ENCODE assay signal across 8 mouse cellular contexts in genomic region chr7:4876753-4877221, GRCm38 (mm10). TPM values are rescaled to one million over a fixed set of nuclear protein-coding genes. Genes with fewer than 3 reads are reported as not detected.
DNase-seq lines count a peak whose midpoint lies in the region; ATAC-seq and TF ChIP-seq lines count a peak whose summit lies in the region.

Isoc2a (plus strand) TSS chr7:4877153.

- H3K79me2 ChIP-seq in C2C12 (ENCODE audit: control insufficient read depth, insufficient read depth) (no peaks in the 10 kb centered on the region), myocyte (ENCODE audit: control insufficient read depth, insufficient read depth) (no peaks in the 10 kb centered on the region)
- peaks cover 11% of the 10 kb centered on the region; the same call in 1 of the 2 replicates for H3K79me2 ChIP-seq in liver, adult 2 months (ENCODE audit: control insufficient read depth, insufficient read depth, low read length)

- no peaks in the 10 kb centered on the region for H3K36me3 ChIP-seq in C2C12 (ENCODE audit: control insufficient read depth, insufficient read depth)
- peaks cover under 1% of the 10 kb centered on the region for H3K36me3 ChIP-seq in erythroblast, embryonic 14.5 days (ENCODE audit: control insufficient read depth)
- no peaks in the 10 kb centered on the region for H3K36me3 ChIP-seq in heart, embryonic 11.5 days (ENCODE audit: control insufficient read depth, insufficient read depth, low read length)
- no peaks in the 10 kb centered on the region for H3K36me3 ChIP-seq in kidney, embryonic 16.5 days (ENCODE audit: insufficient read depth, low read length)
- H3K36me3 ChIP-seq in liver, adult 2 months (ENCODE audit: control insufficient read depth, insufficient read depth, low read length) = no peaks in the 10 kb centered on the region
- no peaks in the 10 kb centered on the region for H3K36me3 ChIP-seq in myocyte (ENCODE audit: control insufficient read depth, insufficient read depth)
- no peaks in the 10 kb centered on the region for H3K36me3 ChIP-seq in splenic B cell, adult 2 months (ENCODE audit: control insufficient read depth, insufficient read depth, low read length, poor library complexity, severe bottlenecking)

- no peak for TF ChIP-seq POLR2A in brain, embryonic 14.5 days (IDR thresholded peaks at IDR 0.05; ENCODE audit: borderline replicate concordance, extremely low read depth, insufficient read depth, insufficient read length, poor library complexity, severe bottlenecking)
- peak; percentile 100 for TF ChIP-seq POLR2A in liver, adult 2 months (IDR thresholded peaks at IDR 0.05; ENCODE audit: extremely low read depth, insufficient read depth, low read length)
- TF ChIP-seq POLR2A in myocyte (IDR thresholded peaks at IDR 0.05; ENCODE audit: insufficient read length, low read depth) = peak; percentile 70

- WGBS in heart, embryonic 11.5 days (ENCODE audit: insufficient replicate concordance) = under 1% methylated on average over 22 of the region's 22 CpGs
- WGBS in kidney, embryonic 16.5 days = under 1% methylated on average over 21 of the region's 22 CpGs
- WGBS in liver, adult 2 months = 1% methylated on average over 22 of the region's 22 CpGs

- H3K27ac ChIP-seq in heart, embryonic 11.5 days (ENCODE audit: low read depth, low read length) = no peak within 1 kb of the TSS
- H3K27ac ChIP-seq in kidney, embryonic 16.5 days (ENCODE audit: low read length) = peak within 1 kb of the TSS; percentile 40; the same call in 1 of the 2 replicates
- H3K27ac ChIP-seq in liver, adult 2 months (replicated peaks; ENCODE audit: insufficient read depth, low read depth, low read length) = peak within 1 kb of the TSS; percentile 98

- H3K79me3 ChIP-seq in C2C12 (ENCODE audit: low read depth) = no peaks in the 10 kb centered on the region

- H3K4me1 ChIP-seq in erythroblast, embryonic 14.5 days (ENCODE audit: control insufficient read depth) = peaks cover 39% of the 10 kb centered on the region
- H3K4me1 ChIP-seq in heart, embryonic 11.5 days (ENCODE audit: control insufficient read depth, insufficient read depth, low read length) = peaks cover 11% of the 10 kb centered on the region
- H3K4me1 ChIP-seq in kidney, embryonic 16.5 days (ENCODE audit: insufficient read depth, low read length) = peaks cover 15% of the 10 kb centered on the region
- H3K4me1 ChIP-seq in liver, adult 2 months (ENCODE audit: control insufficient read depth, insufficient read depth, low read length) = peaks cover 10% of the 10 kb centered on the region

- H3ac ChIP-seq in C2C12 (ENCODE audit: control insufficient read depth, insufficient read length, low read depth) = peak within 1 kb of the TSS; percentile 31
- H3ac ChIP-seq in myocyte (ENCODE audit: control insufficient read depth, insufficient read length) = no peak within 1 kb of the TSS

- H3K9me3 ChIP-seq in erythroblast, embryonic 14.5 days (ENCODE audit: control insufficient read depth, low read length) = peaks cover under 1% of the 10 kb centered on the region
- H3K9me3 ChIP-seq in heart, embryonic 11.5 days (replicated peaks; ENCODE audit: control insufficient read depth, low read length) = no peaks in the 10 kb centered on the region
- H3K9me3 ChIP-seq in kidney, embryonic 16.5 days (ENCODE audit: low read length) = no peaks in the 10 kb centered on the region

- peak within 1 kb of the TSS; percentile 92 for H3K4me2 ChIP-seq in heart, embryonic 11.5 days
- peak within 1 kb of the TSS; percentile 93 for H3K4me2 ChIP-seq in kidney, embryonic 16.5 days (replicated peaks; ENCODE audit: low read depth, low read length)
- peak within 1 kb of the TSS; percentile 81 for H3K4me2 ChIP-seq in myocyte (ENCODE audit: low read depth)

- ATAC-seq in heart, embryonic 11.5 days (replicated peaks; ENCODE audit: insufficient number of reproducible peaks, low FRiP score, low TSS enrichment) = peak; percentile 99
- peak; percentile 100 for ATAC-seq in kidney, embryonic 16.5 days (ENCODE audit: low FRiP score, low TSS enrichment)

- peak; percentile 98 for DNase-seq in brain, embryonic 14.5 days (ENCODE audit: low read depth)
- DNase-seq in liver, adult 2 months (ENCODE audit: extremely low read depth, low read depth, low spot score) = peak; percentile 97
- DNase-seq in splenic B cell, adult 2 months (ENCODE audit: low read depth, low spot score) = peak; percentile 96

- H3K27me3 ChIP-seq in C2C12 (ENCODE audit: control insufficient read depth, insufficient read depth, insufficient read length) (no peaks in the 10 kb centered on the region), myocyte (ENCODE audit: control insufficient read depth, insufficient read depth, insufficient read length) (no peaks in the 10 kb centered on the region)
- no peaks in the 10 kb centered on the region for H3K27me3 ChIP-seq in erythroblast, embryonic 14.5 days (ENCODE audit: control insufficient read depth)
- H3K27me3 ChIP-seq in heart, embryonic 11.5 days (ENCODE audit: control insufficient read depth, insufficient read depth, low read length) = no peaks in the 10 kb centered on the region
- H3K27me3 ChIP-seq in kidney, embryonic 16.5 days (ENCODE audit: insufficient read depth, low read length) = no peaks in the 10 kb centered on the region
- no peaks in the 10 kb centered on the region for H3K27me3 ChIP-seq in liver, adult 2 months (ENCODE audit: control insufficient read depth, insufficient read depth, low read length)
- no peaks in the 10 kb centered on the region for H3K27me3 ChIP-seq in splenic B cell, adult 2 months (ENCODE audit: control insufficient read depth, insufficient read depth, low read length, poor library complexity, severe bottlenecking)

- H3K4me3 ChIP-seq in C2C12 (ENCODE audit: insufficient read depth, poor library complexity, severe bottlenecking) (no peak within 1 kb of the TSS), myocyte (peak within 1 kb of the TSS; percentile 20)
- peak within 1 kb of the TSS; percentile 69 for H3K4me3 ChIP-seq in erythroblast, embryonic 14.5 days (replicated peaks)
- H3K4me3 ChIP-seq in heart, embryonic 11.5 days (ENCODE audit: low read depth, low read length) = peak within 1 kb of the TSS; percentile 56
- H3K4me3 ChIP-seq in kidney, embryonic 16.5 days (ENCODE audit: low read length) = peak within 1 kb of the TSS; percentile 66
- peak within 1 kb of the TSS; percentile 76 for H3K4me3 ChIP-seq in liver, adult 2 months (ENCODE audit: insufficient read depth, low read depth, low read length)

- TF ChIP-seq CTCF in C2C12 (IDR thresholded peaks at IDR 0.05; ENCODE audit: control insufficient read depth, insufficient read depth, insufficient read length) = no peak
- TF ChIP-seq CTCF in brain, embryonic 14.5 days (IDR thresholded peaks at IDR 0.05; ENCODE audit: borderline replicate concordance, extremely low read depth, insufficient read depth, insufficient read length) = no peak
- peak; percentile 8; the same call in 1 of the 2 replicates for TF ChIP-seq CTCF in liver, adult 2 months (IDR thresholded peaks at IDR 0.05; ENCODE audit: low read depth, low read length)

- H3K9ac ChIP-seq in heart, embryonic 11.5 days (ENCODE audit: low read depth, low read length) = peak within 1 kb of the TSS; percentile 75
- peak within 1 kb of the TSS; percentile 74 for H3K9ac ChIP-seq in kidney, embryonic 16.5 days (replicated peaks; ENCODE audit: low read length)
- H3K9ac ChIP-seq in liver, adult 2 months (ENCODE audit: low read depth, low read length) = peak within 1 kb of the TSS; percentile 91

TF ChIP-seq in C2C12, 6 proteins besides CTCF, POLR2A, EP300 and RAD21:
- no peak for TF ChIP-seq FOSL1 (IDR thresholded peaks at IDR 0.05; ENCODE audit: insufficient read depth, low read length, poor library complexity, severe bottlenecking)
- no peak for TF ChIP-seq CEBPB (IDR thresholded peaks at IDR 0.05; ENCODE audit: low read depth)
- no peak for TF ChIP-seq MYOG (IDR thresholded peaks at IDR 0.05; ENCODE audit: control insufficient read depth, extremely low read depth, insufficient read length)
- TF ChIP-seq USF1 (IDR thresholded peaks at IDR 0.05; ENCODE audit: low read depth) = no peak
- TF ChIP-seq MYOD1 (IDR thresholded peaks at IDR 0.05; ENCODE audit: control insufficient read depth, insufficient read length, low read depth) = no peak
- no peak for TF ChIP-seq MAX (IDR thresholded peaks at IDR 0.05)

TF ChIP-seq in myocyte, 11 proteins besides CTCF, POLR2A, EP300 and RAD21:
- TF ChIP-seq SRF (IDR thresholded peaks at IDR 0.05; ENCODE audit: control insufficient read depth, insufficient read length, low read depth) (no peak), POLR2AphosphoS2 (IDR thresholded peaks at IDR 0.05; ENCODE audit: insufficient read length, low read depth) (peak; percentile 57), MYOD1 (IDR thresholded peaks at IDR 0.05; ENCODE audit: control insufficient read depth in 1 of 3, insufficient read length in 2 of 3, low read depth in 2 of 3) (no peak)

RNA-seq across cellular contexts. Expression of gene Isoc2a, which starts in this region (rescaled TPM):
- polyA plus RNA-seq in C2C12 (2012; fragmentation: generic; extraction: Trizol) = 3.7 TPM
- polyA plus RNA-seq in brain, embryonic 14.5 days (2012; rRNA removed) = 6.7 and 9.0 TPM in 2 replicates
- 1.3 and 2.4 TPM in 2 replicates for polyA plus RNA-seq in erythroblast, embryonic 14.5 days (2012)
- 0.59 and 1.1 TPM in 2 replicates for polyA plus RNA-seq in heart, embryonic 11.5 days (2014; fragmentation: Nextera tagmentation; extraction: Ambion mirVana)
- 1.2 and 1.4 TPM in 2 replicates for polyA plus RNA-seq in kidney, embryonic 16.5 days (2015; fragmentation: Nextera tagmentation; extraction: Ambion mirVana)
- total RNA-seq in liver, adult 2 months (2014; rRNA removed) = 54.3 and 63.5 TPM in 2 replicates
- 103 and 110 TPM in 2 replicates for polyA plus RNA-seq in liver, adult 2 months (2012; rRNA removed)
- polyA plus RNA-seq in myocyte (2012; fragmentation: generic; extraction: Trizol) = 3.3 TPM

Comparison
In these comparisons a context has a peak if more than half of its experiments do, and no peak if none do; other contexts are left out.
1. RNA of gene Isoc2a (polyA plus RNA-seq): 103 to 110 TPM in liver, adult 2 months; 6.7 to 9.0 TPM in brain, embryonic 14.5 days, 3.7 TPM in C2C12 (single experiment), 3.3 TPM in myocyte (single experiment), 1.2 to 1.4 TPM in kidney, embryonic 16.5 days, 1.3 to 2.4 TPM in erythroblast, embryonic 14.5 days and 0.59 to 1.1 TPM in heart, embryonic 11.5 days; every median in the first group is over 10 times any median in the second.
2. Peak in every context shown above with its lines, with median percentiles within 50 percentile points of each other: DNase-seq, H3K4me2 ChIP-seq and H3K9ac ChIP-seq.